Mouse (Mus musculus) liver, embryonic 11.5 days (tissue): ENCODE data around the gene Rapgef1. TPM values are rescaled to one million over a fixed set of nuclear protein-coding genes. Genes with fewer than 3 reads are reported as not detected.
"Not testable (repeated sequence)": the region's sequence is repeated elsewhere in the genome, so short reads cannot be mapped to it uniquely, and the experiment has no call there.

ENCODE experiments used
- ATAC-seq: fragments of 200-750 bp; cut with Nextera tagmentation; replicated peaks from 2 replicates; pipeline ENCODE4 v1.8.0; 2017; ENCODE audit warnings: moderate number of reproducible peaks, mild to moderate bottlenecking, moderate TSS enrichment, moderate library complexity; ENCODE audit not compliant: low FRiP score
- DNase-seq: peaks from one replicate; pipeline ENCODE4 v3.0.0-alpha.2; 2017; ENCODE audit warnings: low spot score
- H3K27ac ChIP-seq: fragments of 300-500 bp; sonication (generic); 2 replicates; pipeline ENCODE4 v1.5.1; 2014; ENCODE audit warnings: mild to moderate bottlenecking, low read depth, low read length, control low read depth
- H3K27me3 ChIP-seq: fragments of 300-500 bp; sonication (generic); replicated peaks from 2 replicates; pipeline ENCODE4 v1.6.1; 2014; ENCODE audit warnings: low read length, mixed read lengths; ENCODE audit not compliant: control insufficient read depth, insufficient read depth
- H3K36me3 ChIP-seq: fragments of 300-500 bp; sonication (generic); 2 replicates; pipeline ENCODE4 v1.6.1; 2014; ENCODE audit warnings: mild to moderate bottlenecking, low read length, moderate library complexity, mixed read lengths; ENCODE audit not compliant: control insufficient read depth, insufficient read depth
- H3K4me1 ChIP-seq: fragments of 300-500 bp; sonication (generic); replicated peaks from 2 replicates; pipeline ENCODE4 v1.6.1; 2014; ENCODE audit warnings: low read length, mixed read lengths; ENCODE audit not compliant: control insufficient read depth, insufficient read depth
- H3K4me2 ChIP-seq: fragments of 300-500 bp; sonication (generic); 2 replicates; pipeline ENCODE4 v1.6.1; 2014; ENCODE audit warnings: mild to moderate bottlenecking, control low read depth, moderate library complexity
- H3K4me3 ChIP-seq: fragments of 300-500 bp; sonication (generic); 2 replicates; pipeline ENCODE4 v1.5.1; 2014; ENCODE audit warnings: low read depth, low read length, control low read depth
- H3K9ac ChIP-seq: fragments of 300-500 bp; sonication (generic); 2 replicates; pipeline ENCODE4 v1.6.1; 2014; ENCODE audit warnings: low read depth, low read length, control low read depth
- H3K9me3 ChIP-seq: fragments of 300-500 bp; sonication (generic); 2 replicates; pipeline ENCODE4 v1.6.1; 2016; ENCODE audit warnings: low read length, inconsistent platforms, mixed read lengths; ENCODE audit not compliant: control insufficient read depth
- WGBS: fragments of 180-500 bp; shearing (Covaris S2); extraction: QIAGEN DNeasy Blood & Tissue Kit; methylation state at CpG from one replicate; pipeline ENCODE4 v1.1.7; 2014; 5-methylcytosine and 5-hydroxymethylcytosine counted together
- polyA plus RNA-seq: library from polyadenylated mRNA; unstranded; fragments of >200 nt; fragmentation: Nextera tagmentation; extraction: Ambion mirVana; gene quantifications from 2 replicates; pipeline ENCODE4 v1.2.1, GENCODE M21; 2014

Rapgef1 gene
- polyA plus RNA-seq, 1 experiment from 2014 or later = 16.5 TPM

DNA sequence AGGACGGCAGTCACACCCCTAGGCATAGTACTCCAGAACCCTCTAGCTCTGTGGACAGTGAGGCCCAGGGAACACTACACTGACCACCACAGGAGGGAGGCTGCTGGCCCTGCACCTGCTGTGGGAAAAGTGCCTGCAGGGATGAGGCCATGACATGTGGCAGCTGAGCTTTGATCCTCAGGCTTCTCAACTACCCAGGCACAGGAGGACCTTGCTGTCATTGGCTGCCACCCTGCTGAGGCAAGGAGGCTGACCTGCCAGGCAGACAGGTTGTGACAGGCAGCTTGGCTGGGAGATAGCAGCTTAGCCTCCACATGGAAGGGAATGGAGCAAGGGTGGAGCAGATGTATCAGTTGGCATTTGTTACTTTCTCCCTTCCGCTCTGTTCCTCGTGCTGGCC, 86.0 kb downstream of the Rapgef1 start:
- Histone ChIP-seq H3K36me3 (peaks cover 28% of the 10 kb centered on the region), H3K27ac (no peak overlapping the region), H3K4me3 (no peak overlapping the region), H3K4me1 (no peaks in the 10 kb centered on the region), H3K27me3 (no peaks in the 10 kb centered on the region), H3K9ac (no peak overlapping the region), H3K4me2 (no peak overlapping the region), H3K9me3 (no peaks in the 10 kb centered on the region)
- no peak for ATAC-seq
- no peak for DNase-seq
- WGBS = 87% methylated on average over 3 of the region's 3 CpGs

DNA sequence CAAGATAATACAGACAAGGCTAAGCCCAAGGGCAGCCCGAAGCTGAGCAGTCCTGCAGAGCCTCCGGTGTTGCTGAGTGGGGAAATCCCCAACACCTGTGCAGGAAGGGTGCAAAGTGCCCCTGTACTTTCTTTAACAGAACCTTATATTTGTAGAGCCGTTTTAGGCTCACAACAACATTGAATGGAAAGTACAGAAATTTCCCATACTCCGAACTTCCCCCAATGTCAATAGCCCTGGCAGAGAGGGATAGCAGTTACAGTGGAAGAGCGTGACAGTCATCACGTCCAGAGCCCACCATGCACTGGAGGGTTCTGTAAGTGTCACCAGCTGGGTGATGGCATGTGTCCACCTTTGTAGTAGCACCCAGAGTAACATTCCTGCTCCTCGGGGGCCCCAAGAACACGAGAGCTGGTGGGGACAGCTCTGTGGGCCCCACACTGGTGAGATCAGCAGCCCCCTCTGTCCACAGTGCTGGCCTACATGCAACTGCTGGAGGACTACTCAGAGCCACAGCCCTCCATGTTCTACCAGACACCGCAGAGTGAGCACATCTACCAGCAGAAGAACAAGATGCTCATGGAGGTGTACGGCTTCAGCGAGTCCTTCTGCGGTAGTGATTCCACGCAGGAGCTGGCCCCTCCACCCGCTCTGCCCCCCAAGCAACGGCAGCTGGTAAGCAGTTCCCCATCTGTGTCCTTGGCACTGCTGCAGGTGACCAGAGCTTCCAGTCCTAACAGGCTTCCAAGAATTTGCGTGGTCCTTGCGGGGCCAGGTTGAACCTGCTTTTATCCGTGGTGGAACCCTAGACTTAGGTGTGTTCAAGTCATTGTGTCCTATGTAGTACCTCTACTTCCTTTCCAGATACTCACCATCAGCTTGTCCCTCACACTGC, 87.5 kb downstream of the Rapgef1 start:
- ATAC-seq = no peak
- Histone ChIP-seq H3K4me3 (no peak overlapping the region), H3K4me1 (no peaks in the 10 kb centered on the region), H3K36me3 (peaks cover 26% of the 10 kb centered on the region), H3K4me2 (no peak overlapping the region), H3K27me3 (no peaks in the 10 kb centered on the region), H3K9me3 (no peaks in the 10 kb centered on the region), H3K27ac (no peak overlapping the region), H3K9ac (no peak overlapping the region)
- no peak for DNase-seq
- 96% methylated on average over 18 of the region's 18 CpGs for WGBS

GRCm38 (mm10) chr2:29707731-29708130, 88.2 kb downstream of the Rapgef1 start:
- Histone ChIP-seq H3K27me3 (no peaks in the 10 kb centered on the region), H3K9ac (no peak overlapping the region), H3K4me3 (no peak overlapping the region), H3K27ac (no peak overlapping the region), H3K4me1 (no peaks in the 10 kb centered on the region), H3K36me3 (peaks cover 19% of the 10 kb centered on the region), H3K4me2 (no peak overlapping the region), H3K9me3 (no peaks in the 10 kb centered on the region)
- DNase-seq (no peak), ATAC-seq (no peak)
- 84% methylated on average over 4 of the region's 4 CpGs for WGBS

DNA sequence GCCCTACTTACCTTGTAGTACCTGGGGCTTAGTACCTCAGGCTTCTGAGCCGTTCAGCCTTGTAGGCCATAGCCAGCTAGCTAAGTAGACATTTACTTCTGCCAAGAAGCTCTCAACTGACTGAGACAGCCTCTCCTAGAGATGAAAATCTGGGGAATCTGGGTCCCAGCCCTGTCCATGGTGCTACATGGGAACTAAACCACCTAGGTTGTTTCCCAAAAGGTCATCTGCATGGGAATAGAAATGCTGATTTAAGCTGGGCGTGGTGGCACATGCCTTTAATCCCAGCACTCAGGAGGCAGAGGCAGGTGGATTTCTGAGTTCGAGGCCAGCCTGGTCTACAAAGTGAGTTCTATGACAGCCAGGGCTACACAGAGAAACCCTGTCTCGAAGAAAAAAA, 88.7 kb downstream of the Rapgef1 start:
- DNase-seq, H3K9me3 ChIP-seq, H3K4me3 ChIP-seq, H3K4me2 ChIP-seq, H3K9ac ChIP-seq, H3K27me3 ChIP-seq, ATAC-seq, H3K4me1 ChIP-seq, H3K27ac ChIP-seq: not testable (repeated sequence)
- H3K36me3 ChIP-seq = peaks cover 19% of the 10 kb centered on the region
- 91% methylated on average over 4 of the region's 4 CpGs for WGBS

- DNase-seq (no peak), ATAC-seq (no peak)
- Histone ChIP-seq H3K4me1 (no peaks in the 10 kb centered on the region), H3K27me3 (no peaks in the 10 kb centered on the region), H3K4me3 (no peak overlapping the region), H3K9me3 (no peaks in the 10 kb centered on the region), H3K36me3 (peaks cover 20% of the 10 kb centered on the region), H3K9ac (no peak overlapping the region), H3K4me2 (no peak overlapping the region), H3K27ac (no peak overlapping the region)
- 63% methylated on average over 3 of the region's 3 CpGs for WGBS
Observed at GRCm38 (mm10) chr2:29711038-29711437, 91.5 kb downstream of the Rapgef1 start.

DNA sequence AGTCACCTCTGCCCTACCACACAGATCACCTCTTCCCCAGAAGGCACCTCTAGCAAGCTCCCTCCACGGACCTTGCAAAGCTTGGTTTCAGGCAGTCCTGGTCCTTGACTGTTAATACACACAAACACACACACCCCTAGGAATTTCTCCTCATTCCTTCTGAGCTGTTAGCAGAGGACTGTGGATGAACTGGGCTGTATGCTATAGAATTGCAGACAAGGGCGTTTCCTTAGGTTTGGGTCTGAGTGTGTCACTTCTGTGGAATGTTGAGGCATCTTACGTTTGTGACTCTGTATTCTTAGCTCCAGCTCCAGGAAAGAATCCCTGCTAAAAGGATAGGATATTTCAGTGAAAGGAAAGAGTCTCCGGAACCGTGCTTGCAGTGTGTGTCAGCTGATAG, 92.4 kb downstream of the Rapgef1 start:
- Histone ChIP-seq H3K9ac (no peak overlapping the region), H3K9me3 (no peaks in the 10 kb centered on the region), H3K4me1 (0 out of 2 replicates have a peak, but pooled peaks cover 2% of the 10 kb centered on the region), H3K4me3 (no peak overlapping the region), H3K27me3 (no peaks in the 10 kb centered on the region), H3K36me3 (peaks cover 19% of the 10 kb centered on the region), H3K4me2 (no peak overlapping the region), H3K27ac (no peak overlapping the region)
- 79% methylated on average over 5 of the region's 5 CpGs for WGBS
- no peak for DNase-seq
- no peak for ATAC-seq

DNA sequence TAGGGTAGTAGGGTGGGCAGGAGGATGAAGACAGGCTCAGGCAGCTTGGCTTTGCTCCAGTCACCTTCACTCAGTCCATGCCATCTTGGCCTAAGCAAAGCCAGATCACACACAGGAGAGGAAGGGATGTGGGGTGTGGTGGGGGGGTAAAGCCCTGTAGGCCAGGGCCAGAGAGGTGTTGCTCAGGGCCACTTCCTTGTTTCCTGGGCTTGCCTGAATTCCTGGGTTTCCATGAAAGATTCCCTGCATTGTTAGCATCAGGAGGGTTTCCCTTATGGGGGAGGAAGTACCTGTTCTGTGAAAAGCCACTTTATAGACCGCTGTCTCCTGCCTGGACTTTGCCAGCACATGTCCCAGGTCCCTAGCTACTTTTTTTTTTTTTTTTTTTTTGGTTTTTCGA, 94.0 kb downstream of the Rapgef1 start:
- no peaks in the 10 kb centered on the region for H3K27me3 ChIP-seq
- H3K4me2 ChIP-seq = no peak overlapping the region
- no peak overlapping the region for H3K4me3 ChIP-seq
- no peak for ATAC-seq
- H3K4me1 ChIP-seq = 0 out of 2 replicates have a peak, but pooled peaks cover 4% of the 10 kb centered on the region
- H3K27ac ChIP-seq = no peak overlapping the region
- no peak overlapping the region for H3K9ac ChIP-seq
- no peaks in the 10 kb centered on the region for H3K9me3 ChIP-seq
- no peak for DNase-seq
- H3K36me3 ChIP-seq = peaks cover 13% of the 10 kb centered on the region; the same call in 1 of the 2 replicates
- WGBS = 100% methylated on average over 1 of the region's 2 CpGs

GRCm38 (mm10) chr2:29714127-29714526, 94.6 kb downstream of the Rapgef1 start:
- ATAC-seq (no peak), DNase-seq (no peak)
- H3K4me1 ChIP-seq = 0 out of 2 replicates have a peak, but pooled peaks cover 4% of the 10 kb centered on the region
- no peak overlapping the region for H3K4me3 ChIP-seq
- H3K27me3 ChIP-seq = no peaks in the 10 kb centered on the region
- H3K27ac ChIP-seq = no peak overlapping the region
- no peak overlapping the region for H3K4me2 ChIP-seq
- 85% methylated on average over 5 of the region's 5 CpGs for WGBS
- H3K9ac ChIP-seq = no peak overlapping the region
- peaks cover 13% of the 10 kb centered on the region; the same call in 1 of the 2 replicates for H3K36me3 ChIP-seq
- H3K9me3 ChIP-seq = no peaks in the 10 kb centered on the region

- Histone ChIP-seq H3K36me3 (peaks cover 20% of the 10 kb centered on the region; the same call in 1 of the 2 replicates), H3K27me3 (no peaks in the 10 kb centered on the region), H3K9ac (no peak overlapping the region), H3K4me3 (no peak overlapping the region), H3K9me3 (no peaks in the 10 kb centered on the region), H3K4me1 (0 out of 2 replicates have a peak, but pooled peaks cover 4% of the 10 kb centered on the region), H3K4me2 (no peak overlapping the region), H3K27ac (peak overlapping the region; percentile 42; the same call in 1 of the 2 replicates)
- WGBS = 51% methylated on average over 7 of the region's 7 CpGs
- ATAC-seq = no peak
- DNase-seq = no peak
Observed at GRCm38 (mm10) chr2:29716143-29716542, 96.6 kb downstream of the Rapgef1 start.
